Mouse (Mus musculus): ENCODE measurements around the gene Plxna1.

Gene Plxna1

GRCm38 (mm10) chr6:89362281-89363106 is at the start of gene Plxna1:
Gene Plxna1, minus strand, starts transcription at chr6:89362620.
- no peak for DNase-seq

DNA sequence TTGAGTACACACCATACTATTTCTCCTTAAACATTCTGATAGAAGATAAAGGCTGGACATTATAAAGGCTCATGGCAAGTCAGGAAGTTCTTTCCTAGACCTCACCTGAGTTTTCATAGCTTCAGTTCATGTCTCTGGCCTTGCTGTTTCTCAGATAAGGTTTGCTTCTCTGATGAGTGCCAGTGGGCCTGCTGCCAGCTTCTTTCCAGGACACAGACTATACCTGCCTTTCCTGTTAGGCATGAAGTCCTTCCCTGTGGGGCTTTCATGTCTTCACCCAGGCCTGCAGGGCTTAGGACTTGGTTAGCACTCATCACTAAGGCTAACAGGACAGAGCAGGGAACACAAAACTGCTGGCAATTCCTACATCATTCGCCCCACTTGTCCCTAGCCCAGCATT is 46.6 kb upstream of the Plxna1 start:
- DNase-seq = no peak

- no peak for DNase-seq
Measured at GRCm38 (mm10) chr6:89408259-89408658, 45.8 kb upstream of the Plxna1 start.

GRCm38 (mm10) chr6:89407247-89407889 is 44.9 kb upstream of the Plxna1 start:
- no peak for DNase-seq

GRCm38 (mm10) chr6:89404964-89405363 is 42.5 kb upstream of the Plxna1 start:
- DNase-seq = no peak

DNA sequence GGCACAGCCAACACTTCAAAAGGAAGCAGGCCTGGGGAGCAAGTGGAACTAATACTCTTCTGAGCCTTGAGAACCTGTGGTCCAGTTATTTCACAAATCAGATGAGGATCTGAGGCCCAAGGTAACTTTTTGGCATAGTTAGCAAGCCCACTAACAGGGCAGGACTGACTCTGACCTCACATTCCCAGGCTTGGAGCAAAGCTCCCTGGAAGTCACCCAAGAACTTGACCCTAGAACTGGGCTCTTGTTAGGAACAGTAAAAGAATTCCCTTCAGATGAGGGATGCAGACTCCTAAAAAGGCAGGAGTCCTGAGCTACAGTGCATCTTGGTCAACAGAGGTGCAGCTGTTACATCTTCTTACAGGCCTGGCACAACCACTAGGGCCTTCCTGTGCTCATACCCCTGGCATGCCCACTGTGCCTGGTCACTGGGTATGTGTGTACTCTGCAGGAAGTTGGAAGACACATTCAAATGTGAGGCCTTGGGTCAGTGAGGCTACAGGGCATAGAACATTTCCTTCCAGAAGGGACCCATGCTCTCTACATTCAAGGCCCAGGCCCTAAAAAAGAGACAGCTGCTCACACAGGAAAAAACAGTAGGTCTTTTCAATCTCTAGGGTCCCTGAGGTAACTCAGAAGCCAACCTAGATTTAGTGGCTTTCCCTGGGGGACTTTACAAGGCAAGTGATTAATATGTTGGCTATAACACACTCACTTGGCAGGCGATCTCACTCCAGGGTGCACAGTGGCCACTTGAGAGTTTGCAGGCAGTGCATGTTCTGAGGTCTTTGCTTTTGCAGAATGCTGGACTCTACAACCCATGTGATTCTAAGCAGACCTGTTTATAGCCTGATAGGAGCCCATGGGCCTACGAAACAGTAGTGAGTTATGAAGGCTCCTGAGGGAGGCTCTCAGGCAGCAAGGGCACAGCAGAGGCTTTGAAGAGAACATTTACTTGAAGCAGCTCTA is 41.1 kb upstream of the Plxna1 start:
- DNase-seq = no peak

- DNase-seq = no peak
Measured at GRCm38 (mm10) chr6:89402406-89402805, 40.0 kb upstream of the Plxna1 start.

DNA sequence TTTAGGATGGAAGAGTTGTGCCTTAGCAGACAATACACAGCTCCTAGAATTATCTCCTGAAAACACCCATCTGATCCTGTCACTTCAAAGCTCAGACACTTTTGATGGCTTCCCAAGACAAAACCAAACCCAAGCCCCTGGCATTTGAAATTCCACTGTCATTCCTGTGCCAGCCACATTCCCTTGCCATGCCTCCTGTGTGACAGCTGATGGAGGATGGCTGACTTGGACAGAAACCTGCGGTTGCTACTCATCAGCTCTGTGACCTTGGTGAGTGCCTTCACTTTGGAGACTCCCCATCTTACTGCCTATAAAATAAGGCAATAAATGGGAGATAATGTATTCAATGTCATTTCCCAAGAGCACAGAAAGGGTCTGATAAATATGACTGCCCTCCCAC is 37.1 kb upstream of the Plxna1 start:
- no peak for DNase-seq

- DNase-seq = no peak
Measured at GRCm38 (mm10) chr6:89397919-89398318, 35.5 kb upstream of the Plxna1 start.

DNA sequence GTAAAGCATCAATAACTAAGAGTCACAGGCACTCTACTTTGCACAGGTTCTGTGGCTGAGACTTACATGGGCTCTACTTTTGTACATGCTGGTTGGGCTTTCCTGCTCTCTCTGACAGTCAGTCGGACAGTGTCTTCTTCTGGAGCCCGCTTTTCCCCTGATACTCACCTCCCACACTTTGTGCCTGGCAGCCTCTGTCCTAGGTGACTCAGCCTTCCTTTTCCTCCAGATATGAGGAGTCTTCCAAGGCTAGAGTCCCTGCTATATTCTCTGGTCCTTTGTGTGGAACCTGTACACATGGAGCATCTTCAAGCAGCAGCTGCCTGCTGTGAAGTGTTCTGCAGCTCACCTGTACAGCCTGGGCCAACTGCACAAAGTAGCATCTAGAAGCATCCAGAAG is 31.4 kb upstream of the Plxna1 start:
- no peak for DNase-seq

DNA sequence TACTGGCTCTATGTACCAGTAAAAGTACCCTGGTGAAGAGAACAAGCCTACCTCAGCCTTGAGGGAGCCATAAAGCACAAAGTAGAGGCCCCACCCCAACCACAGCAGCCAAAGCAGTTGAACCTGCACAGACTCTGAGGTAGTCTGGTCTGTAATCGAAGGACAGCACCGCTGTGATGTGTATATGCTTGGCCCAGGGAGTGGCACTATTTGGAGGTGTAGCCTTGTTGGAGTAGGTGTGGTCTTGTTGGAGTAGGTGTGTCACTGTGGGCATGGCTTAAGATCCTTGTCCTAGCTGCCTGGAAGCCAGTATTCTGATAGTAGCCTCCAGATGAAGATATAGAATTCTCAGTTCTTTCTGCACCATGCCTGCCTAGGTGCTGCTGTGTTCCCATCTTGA is 29.8 kb upstream of the Plxna1 start:
- no peak for DNase-seq

- no peak for DNase-seq
Measured at GRCm38 (mm10) chr6:89389771-89390170, 27.4 kb upstream of the Plxna1 start.

- DNase-seq = no peak
Measured at GRCm38 (mm10) chr6:89386956-89387355, 24.5 kb upstream of the Plxna1 start.

GRCm38 (mm10) chr6:89384699-89385098 is 22.3 kb upstream of the Plxna1 start:
- no peak for DNase-seq

DNA sequence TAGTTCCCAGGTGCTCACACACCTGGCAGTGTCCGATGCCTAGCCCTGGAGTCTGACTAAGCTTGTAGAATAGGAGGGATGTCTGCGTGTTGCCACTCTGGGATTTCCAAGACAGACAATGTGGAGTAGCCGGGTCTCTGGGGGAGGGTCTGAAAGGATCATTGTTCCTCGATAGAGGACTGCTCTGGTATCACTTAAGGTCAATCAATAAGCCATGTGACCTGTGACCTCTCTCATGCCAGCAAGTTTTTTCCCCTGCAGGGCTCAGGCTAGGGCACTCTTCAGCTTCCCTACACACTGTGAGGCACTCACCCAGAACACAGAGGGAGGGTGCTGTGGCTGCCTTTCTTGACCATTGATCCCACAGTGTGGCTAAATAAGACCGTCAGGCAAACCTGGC is 19.4 kb upstream of the Plxna1 start:
- no peak for DNase-seq

DNA sequence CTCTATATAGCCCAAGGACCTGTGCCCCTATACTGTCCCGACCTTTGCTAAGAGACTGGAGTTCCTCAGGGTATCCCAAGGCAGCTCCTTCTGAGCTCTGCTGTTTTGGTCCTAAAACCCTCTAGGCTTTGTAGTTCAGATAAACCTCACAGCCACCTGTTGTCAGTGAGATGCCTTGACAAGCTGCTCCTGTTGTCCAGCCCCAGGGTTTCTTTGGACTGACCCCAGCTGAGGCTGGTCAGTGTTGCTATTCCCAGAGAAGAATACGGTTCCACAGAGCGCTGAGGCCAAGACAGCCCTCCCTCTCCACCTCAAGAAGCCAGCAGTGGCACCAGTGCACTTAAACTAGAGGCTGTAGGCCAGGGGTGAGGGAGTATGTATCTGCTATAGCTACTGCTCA is 18.8 kb upstream of the Plxna1 start:
- no peak for DNase-seq

DNA sequence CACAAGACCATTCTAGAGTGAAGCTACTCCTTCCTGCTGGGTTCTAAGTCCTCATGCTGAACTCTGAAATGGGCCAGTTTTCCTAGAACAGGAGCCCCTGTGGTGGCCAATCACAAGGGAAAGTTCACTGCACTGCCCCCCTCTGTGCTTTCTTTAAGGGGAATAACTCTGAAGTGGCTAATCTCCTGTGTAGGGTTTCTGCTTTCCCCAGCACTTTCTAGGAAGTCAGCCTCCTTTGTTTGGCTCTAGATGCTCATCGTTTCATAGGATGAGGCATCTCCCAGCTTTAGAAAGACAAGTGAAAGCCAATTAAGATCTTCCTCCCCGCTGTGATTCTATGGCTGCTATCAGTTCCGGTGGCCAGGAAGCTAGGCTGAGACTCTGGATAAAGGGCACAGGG is 18.3 kb upstream of the Plxna1 start:
- DNase-seq = no peak

DNA sequence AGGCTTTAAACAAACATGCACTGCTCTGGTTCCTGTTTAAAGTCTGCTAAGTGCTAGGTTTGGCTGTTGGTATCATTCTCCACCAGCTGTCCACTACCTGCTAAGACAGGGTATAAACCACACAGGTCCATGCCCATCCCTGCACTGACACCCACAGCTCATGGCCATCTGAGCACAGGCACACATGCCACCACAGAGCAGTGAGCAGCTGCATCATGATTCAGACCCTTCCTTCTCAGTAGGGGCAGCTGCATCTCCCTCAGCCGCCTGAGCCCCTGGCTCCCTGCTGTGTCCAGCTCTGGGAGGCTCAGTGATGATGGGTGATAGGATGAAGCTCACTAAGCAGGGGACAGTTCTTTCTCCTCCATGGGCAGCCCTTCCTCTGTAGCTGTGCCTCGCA is 15.8 kb upstream of the Plxna1 start:
- DNase-seq = no peak

GRCm38 (mm10) chr6:89368812-89369211 is 6.4 kb upstream of the Plxna1 start:
- no peak for DNase-seq

- DNase-seq = no peak
Measured at GRCm38 (mm10) chr6:89364342-89364741, 1.9 kb upstream of the Plxna1 start.

GRCm38 (mm10) chr6:89363107-89363451 is 659 bp upstream of the Plxna1 start:
- no peak for DNase-seq

GRCm38 (mm10) chr6:89361418-89362280 is 771 bp downstream of the Plxna1 start:
- DNase-seq = no peak
